18 mouse cellular contexts compared by ENCODE assay signal in genomic region chr6:82522567-82522966, GRCm38 (mm10).
"Had no signal": no experiment of that assay in that cellular context is flagged by ENCODE, and none has a peak within 500 bp of the region (broad histone marks: within the 10 kb centered on the region; RNA-seq: fewer than 3 reads in every experiment).

No protein-coding gene starts in this region.

- H3K9ac ChIP-seq: kidney, embryonic 15.5 days; liver, embryonic 14.5 days; midbrain, embryonic 15.5 days; neural tube, embryonic 13.5 days; stomach, embryonic 15.5 days had no signal

- H3K9me3 ChIP-seq: kidney, embryonic 15.5 days; midbrain, embryonic 15.5 days; neural tube, embryonic 13.5 days; stomach, embryonic 15.5 days had no signal

- DNase-seq: kidney, adult 11 months; kidney, adult 8-10 months; kidney, postnatal 14 days; kidney, postnatal 4 days; lung, adult 18-20 months; lung, postnatal 10 days; lung, postnatal 4 days; retina, postnatal 1 day; right cerebral cortex, postnatal 25 days; spleen, adult 18-20 months; thymus, postnatal 25 days had no signal

- H3K4me3 ChIP-seq: kidney, embryonic 15.5 days; midbrain, embryonic 15.5 days; myocyte; neural tube, embryonic 13.5 days; stomach, embryonic 15.5 days had no signal

- H3K36me3 ChIP-seq: kidney, embryonic 15.5 days; midbrain, embryonic 15.5 days; neural tube, embryonic 13.5 days; stomach, embryonic 15.5 days had no signal

- H3K27ac ChIP-seq: kidney, embryonic 15.5 days; liver, embryonic 14.5 days; midbrain, embryonic 15.5 days; neural tube, embryonic 13.5 days; stomach, embryonic 15.5 days had no signal

- H3K4me2 ChIP-seq: kidney, embryonic 15.5 days; midbrain, embryonic 11.5 days; midbrain, embryonic 15.5 days; neural tube, embryonic 13.5 days; stomach, embryonic 15.5 days had no signal

- H3K27me3 ChIP-seq: kidney, embryonic 15.5 days; midbrain, embryonic 15.5 days; neural tube, embryonic 13.5 days; stomach, embryonic 15.5 days had no signal

- H3K4me1 ChIP-seq: kidney, embryonic 15.5 days; midbrain, embryonic 15.5 days; stomach, embryonic 15.5 days had no signal

- ATAC-seq: midbrain, embryonic 15.5 days had no signal
